Mouse (Mus musculus) thymus, adult 2 months (tissue): ENCODE data around the gene Ackr3.

Experiments used
- CTCF ChIP-seq: fragments of 200-500 bp; IDR thresholded peaks from 2 replicates; pipeline ENCODE4 v1.5.1; 2012; ENCODE audit warnings: mild to moderate bottlenecking, control low read depth, low read length, moderate library complexity, borderline replicate concordance; ENCODE audit not compliant: control insufficient read depth, poor library complexity, insufficient read depth; ENCODE audit errors: extremely low read depth
- POLR2A ChIP-seq: fragments of 200-500 bp; IDR thresholded peaks from 2 replicates; pipeline ENCODE4 v1.6.1; 2012; ENCODE audit warnings: mild to moderate bottlenecking, low read length, control low read depth, moderate library complexity; ENCODE audit not compliant: control insufficient read depth, poor library complexity, insufficient read depth; ENCODE audit errors: extremely low read depth

DNA sequence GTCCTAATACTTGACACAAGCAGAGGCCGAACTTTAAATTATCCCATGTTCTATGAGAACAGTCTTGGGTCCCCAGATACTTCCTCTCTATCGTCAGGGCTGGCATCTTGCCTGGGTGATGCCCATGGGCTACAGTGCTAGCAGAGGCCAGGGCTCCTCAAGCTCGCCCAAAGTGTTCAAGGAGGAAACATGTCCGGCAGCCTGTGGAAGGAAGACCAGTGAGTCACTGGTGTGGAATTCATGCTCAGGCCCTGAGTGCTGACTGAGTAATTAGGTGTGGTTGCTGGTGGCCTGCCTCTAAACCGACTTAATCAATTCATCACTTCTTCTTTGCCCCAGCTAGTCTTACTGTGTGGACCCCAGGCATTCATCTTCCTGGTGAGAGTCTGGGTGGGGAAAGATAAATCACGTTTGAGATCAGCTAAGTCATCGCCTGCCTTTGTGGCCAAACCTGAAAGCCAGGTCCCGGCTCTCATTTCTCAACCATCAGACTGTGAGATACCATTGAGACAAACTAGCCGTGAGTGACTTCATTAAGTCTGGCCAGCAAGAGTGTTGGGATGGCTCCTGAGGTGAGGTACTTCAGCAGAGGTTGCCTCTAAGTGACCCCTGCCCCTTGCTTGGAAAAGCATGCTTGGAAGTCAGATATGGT lies 21.9 kb downstream of the Ackr3 start:
- TF ChIP-seq CTCF (no peak), POLR2A (no peak)
